Mouse (Mus musculus): ENCODE data around the gene Lrrc74a. TPM values are rescaled to one million over a fixed set of nuclear protein-coding genes. Genes with fewer than 3 reads are reported as not detected.
A peak's percentile ranks its signal among the peaks of the same experiment; 100 is the strongest.

Gene Lrrc74a
- polyA plus RNA-seq, 1 experiment: not detected

- no peaks in the 10 kb centered on the region for H3K9me3 ChIP-seq (replicated peaks; ENCODE audit: control insufficient read depth, insufficient read depth, low read length, poor library complexity, severe bottlenecking)
- no peak overlapping the region for H3K4me3 ChIP-seq (ENCODE audit: low read depth, low read length)
- H3K27ac ChIP-seq (ENCODE audit: insufficient read depth, low read length): peak overlapping the region; percentile 26; the same call in 1 of the 2 replicates
- no peaks in the 10 kb centered on the region for H3K27me3 ChIP-seq (ENCODE audit: control insufficient read depth, insufficient read depth, low read length, poor library complexity, severe bottlenecking)
- H3K4me1 ChIP-seq (ENCODE audit: control insufficient read depth, insufficient read depth, low read length): peaks cover 16% of the 10 kb centered on the region
- no peak overlapping the region for H3K9ac ChIP-seq (ENCODE audit: low read depth, poor library complexity, severe bottlenecking)
- no peak for TF ChIP-seq EP300 (IDR thresholded peaks at IDR 0.05; ENCODE audit: insufficient read depth, low read depth, low read length)
- no peak for TF ChIP-seq POLR2A (IDR thresholded peaks at IDR 0.05; ENCODE audit: insufficient read depth, low read length)
- TF ChIP-seq CTCF (IDR thresholded peaks at IDR 0.05; ENCODE audit: low read depth, low read length): no peak
- no peaks in the 10 kb centered on the region for H3K36me3 ChIP-seq (ENCODE audit: control insufficient read depth, insufficient read depth, low read length, poor library complexity, severe bottlenecking)
Measured at GRCm38 (mm10) chr12:86796351-86796750, 62.2 kb downstream of the Lrrc74a start.

- H3K4me3 ChIP-seq (ENCODE audit: low read depth, low read length): no peak overlapping the region
- TF ChIP-seq EP300 (IDR thresholded peaks at IDR 0.05; ENCODE audit: insufficient read depth, low read depth, low read length) (no peak), POLR2A (IDR thresholded peaks at IDR 0.05; ENCODE audit: insufficient read depth, low read length) (no peak), CTCF (IDR thresholded peaks at IDR 0.05; ENCODE audit: low read depth, low read length) (no peak)
- H3K36me3 ChIP-seq (ENCODE audit: control insufficient read depth, insufficient read depth, low read length, poor library complexity, severe bottlenecking): no peaks in the 10 kb centered on the region
- no peak overlapping the region for H3K27ac ChIP-seq (ENCODE audit: insufficient read depth, low read length)
- H3K9ac ChIP-seq (ENCODE audit: low read depth, poor library complexity, severe bottlenecking): no peak overlapping the region
- peaks cover 15% of the 10 kb centered on the region for H3K4me1 ChIP-seq (ENCODE audit: control insufficient read depth, insufficient read depth, low read length)
- H3K9me3 ChIP-seq (replicated peaks; ENCODE audit: control insufficient read depth, insufficient read depth, low read length, poor library complexity, severe bottlenecking): no peaks in the 10 kb centered on the region
- no peaks in the 10 kb centered on the region for H3K27me3 ChIP-seq (ENCODE audit: control insufficient read depth, insufficient read depth, low read length, poor library complexity, severe bottlenecking)
Measured at GRCm38 (mm10) chr12:86797771-86798170, 63.6 kb downstream of the Lrrc74a start.

- Histone ChIP-seq H3K27me3 (ENCODE audit: control insufficient read depth, insufficient read depth, low read length, poor library complexity, severe bottlenecking) (no peaks in the 10 kb centered on the region), H3K4me3 (ENCODE audit: low read depth, low read length) (peak overlapping the region; percentile 53), H3K4me1 (ENCODE audit: control insufficient read depth, insufficient read depth, low read length) (peaks cover 16% of the 10 kb centered on the region), H3K36me3 (ENCODE audit: control insufficient read depth, insufficient read depth, low read length, poor library complexity, severe bottlenecking) (no peaks in the 10 kb centered on the region), H3K9me3 (replicated peaks; ENCODE audit: control insufficient read depth, insufficient read depth, low read length, poor library complexity, severe bottlenecking) (no peaks in the 10 kb centered on the region), H3K27ac (ENCODE audit: insufficient read depth, low read length) (peak overlapping the region; percentile 71), H3K9ac (ENCODE audit: low read depth, poor library complexity, severe bottlenecking) (peak overlapping the region; percentile 15; the same call in 1 of the 2 replicates)
- TF ChIP-seq EP300 (IDR thresholded peaks at IDR 0.05; ENCODE audit: insufficient read depth, low read depth, low read length): peak; percentile 59; the same call in 1 of the 2 replicates
- peak; percentile 85 for TF ChIP-seq CTCF (IDR thresholded peaks at IDR 0.05; ENCODE audit: low read depth, low read length)
- no peak for TF ChIP-seq POLR2A (IDR thresholded peaks at IDR 0.05; ENCODE audit: insufficient read depth, low read length)
Measured at GRCm38 (mm10) chr12:86798773-86799540, 64.8 kb downstream of the Lrrc74a start.

GRCm38 (mm10) chr12:86799786-86800185 is 65.6 kb downstream of the Lrrc74a start:
- no peak overlapping the region for H3K4me3 ChIP-seq (ENCODE audit: low read depth, low read length)
- H3K4me1 ChIP-seq (ENCODE audit: control insufficient read depth, insufficient read depth, low read length): peaks cover 12% of the 10 kb centered on the region
- H3K36me3 ChIP-seq (ENCODE audit: control insufficient read depth, insufficient read depth, low read length, poor library complexity, severe bottlenecking): no peaks in the 10 kb centered on the region
- TF ChIP-seq CTCF (IDR thresholded peaks at IDR 0.05; ENCODE audit: low read depth, low read length): no peak
- TF ChIP-seq POLR2A (IDR thresholded peaks at IDR 0.05; ENCODE audit: insufficient read depth, low read length): no peak
- no peak for TF ChIP-seq EP300 (IDR thresholded peaks at IDR 0.05; ENCODE audit: insufficient read depth, low read depth, low read length)
- 0 out of 2 replicates have a peak overlapping the region, but pooled peaks have one; percentile 43 for H3K9ac ChIP-seq (ENCODE audit: low read depth, poor library complexity, severe bottlenecking)
- no peaks in the 10 kb centered on the region for H3K9me3 ChIP-seq (replicated peaks; ENCODE audit: control insufficient read depth, insufficient read depth, low read length, poor library complexity, severe bottlenecking)
- no peaks in the 10 kb centered on the region for H3K27me3 ChIP-seq (ENCODE audit: control insufficient read depth, insufficient read depth, low read length, poor library complexity, severe bottlenecking)
- H3K27ac ChIP-seq (ENCODE audit: insufficient read depth, low read length): peak overlapping the region; percentile 71

GRCm38 (mm10) chr12:86800336-86800735 is 66.2 kb downstream of the Lrrc74a start:
- peaks cover 14% of the 10 kb centered on the region for H3K4me1 ChIP-seq (ENCODE audit: control insufficient read depth, insufficient read depth, low read length)
- H3K4me3 ChIP-seq (ENCODE audit: low read depth, low read length): 0 out of 2 replicates have a peak overlapping the region, but pooled peaks have one; percentile 9
- H3K27ac ChIP-seq (ENCODE audit: insufficient read depth, low read length): peak overlapping the region; percentile 96
- no peaks in the 10 kb centered on the region for H3K36me3 ChIP-seq (ENCODE audit: control insufficient read depth, insufficient read depth, low read length, poor library complexity, severe bottlenecking)
- peak overlapping the region; percentile 43 for H3K9ac ChIP-seq (ENCODE audit: low read depth, poor library complexity, severe bottlenecking)
- TF ChIP-seq POLR2A (IDR thresholded peaks at IDR 0.05; ENCODE audit: insufficient read depth, low read length) (no peak), EP300 (IDR thresholded peaks at IDR 0.05; ENCODE audit: insufficient read depth, low read depth, low read length) (peak; percentile 63; the same call in 1 of the 2 replicates), CTCF (IDR thresholded peaks at IDR 0.05; ENCODE audit: low read depth, low read length) (no peak)
- H3K27me3 ChIP-seq (ENCODE audit: control insufficient read depth, insufficient read depth, low read length, poor library complexity, severe bottlenecking): no peaks in the 10 kb centered on the region
- H3K9me3 ChIP-seq (replicated peaks; ENCODE audit: control insufficient read depth, insufficient read depth, low read length, poor library complexity, severe bottlenecking): no peaks in the 10 kb centered on the region

- Histone ChIP-seq H3K4me1 (ENCODE audit: control insufficient read depth, insufficient read depth, low read length) (peaks cover 15% of the 10 kb centered on the region), H3K4me3 (ENCODE audit: low read depth, low read length) (peak overlapping the region; percentile 44), H3K9ac (ENCODE audit: low read depth, poor library complexity, severe bottlenecking) (peak overlapping the region; percentile 43), H3K27ac (ENCODE audit: insufficient read depth, low read length) (peak overlapping the region; percentile 96), H3K9me3 (replicated peaks; ENCODE audit: control insufficient read depth, insufficient read depth, low read length, poor library complexity, severe bottlenecking) (no peaks in the 10 kb centered on the region), H3K36me3 (ENCODE audit: control insufficient read depth, insufficient read depth, low read length, poor library complexity, severe bottlenecking) (no peaks in the 10 kb centered on the region), H3K27me3 (ENCODE audit: control insufficient read depth, insufficient read depth, low read length, poor library complexity, severe bottlenecking) (no peaks in the 10 kb centered on the region)
- TF ChIP-seq EP300 (IDR thresholded peaks at IDR 0.05; ENCODE audit: insufficient read depth, low read depth, low read length): no peak
- no peak for TF ChIP-seq CTCF (IDR thresholded peaks at IDR 0.05; ENCODE audit: low read depth, low read length)
- no peak for TF ChIP-seq POLR2A (IDR thresholded peaks at IDR 0.05; ENCODE audit: insufficient read depth, low read length)
Measured at GRCm38 (mm10) chr12:86800765-86801147, 66.6 kb downstream of the Lrrc74a start.
